Mouse (Mus musculus): Measurements from ENCODE around the gene Gm12169. TPM values are rescaled to one million over a fixed set of nuclear protein-coding genes. Genes with fewer than 3 reads are reported as not detected.
"Not testable (repeated sequence)": the region's sequence is repeated elsewhere in the genome, so short reads cannot be mapped to it uniquely, and the experiment has no call there.

Gm12169 gene
- total RNA-seq (2021), result not detected
- long read RNA-seq, experiment 1, result 0 reads
- long read RNA-seq, experiment 2, result 0 reads

- DNase-seq (ENCODE audit: low spot score in 2 of 2), result no peak
Measured at GRCm38 (mm10) chr11:46523912-46524311, at the start of gene Gm12169. TSS of gene Gm12169 (plus strand) at chr11:46524212.

- DNase-seq (ENCODE audit: low spot score in 2 of 2), result no peak
Measured at GRCm38 (mm10) chr11:46474220-46474619, 49.8 kb upstream of the Gm12169 start.

- no peak for DNase-seq (ENCODE audit: low spot score in 2 of 2)
Measured at GRCm38 (mm10) chr11:46479311-46479710, 44.7 kb upstream of the Gm12169 start.

- no peak for DNase-seq (ENCODE audit: low spot score in 2 of 2)
Measured at GRCm38 (mm10) chr11:46480517-46480916, 43.5 kb upstream of the Gm12169 start.

GRCm38 (mm10) chr11:46488231-46488630 lies 35.8 kb upstream of the Gm12169 start:
- no peak for DNase-seq (ENCODE audit: low spot score in 2 of 2)

- no peak for DNase-seq (ENCODE audit: low spot score in 2 of 2)
Measured at GRCm38 (mm10) chr11:46488650-46489049, 35.4 kb upstream of the Gm12169 start.

GRCm38 (mm10) chr11:46507146-46507545 lies 16.9 kb upstream of the Gm12169 start:
- DNase-seq (ENCODE audit: low spot score in 2 of 2), result no peak

GRCm38 (mm10) chr11:46509900-46510299 lies 14.1 kb upstream of the Gm12169 start:
- DNase-seq (ENCODE audit: low spot score in 2 of 2), result no peak

GRCm38 (mm10) chr11:46521341-46521740 lies 2.7 kb upstream of the Gm12169 start:
- not testable (repeated sequence) for DNase-seq (ENCODE audit: low spot score in 2 of 2)

- DNase-seq (ENCODE audit: low spot score in 2 of 2), result no peak
Measured at GRCm38 (mm10) chr11:46522719-46523118, 1.3 kb upstream of the Gm12169 start.

- no peak for DNase-seq (ENCODE audit: low spot score in 2 of 2)
Measured at GRCm38 (mm10) chr11:46530149-46530548, 6.1 kb downstream of the Gm12169 start.

GRCm38 (mm10) chr11:46536978-46537377 lies 13.0 kb downstream of the Gm12169 start:
- no peak for DNase-seq (ENCODE audit: low spot score in 2 of 2)

GRCm38 (mm10) chr11:46543530-46543929 lies 19.5 kb downstream of the Gm12169 start:
- no peak for DNase-seq (ENCODE audit: low spot score in 2 of 2)

- DNase-seq (ENCODE audit: low spot score in 2 of 2), result no peak
Measured at GRCm38 (mm10) chr11:46549721-46550120, 25.7 kb downstream of the Gm12169 start.

GRCm38 (mm10) chr11:46552741-46553140 lies 28.7 kb downstream of the Gm12169 start:
- DNase-seq (ENCODE audit: low spot score in 2 of 2), result no peak

- DNase-seq (ENCODE audit: low spot score in 2 of 2), result no peak
Measured at GRCm38 (mm10) chr11:46561096-46561495, 37.1 kb downstream of the Gm12169 start.

- no peak for DNase-seq (ENCODE audit: low spot score in 2 of 2)
Measured at GRCm38 (mm10) chr11:46564671-46565070, 40.7 kb downstream of the Gm12169 start.

GRCm38 (mm10) chr11:46565967-46566366 lies 42.0 kb downstream of the Gm12169 start:
- DNase-seq (ENCODE audit: low spot score in 2 of 2), result no peak

- no peak for DNase-seq (ENCODE audit: low spot score in 2 of 2)
Measured at GRCm38 (mm10) chr11:46569107-46569506, 45.1 kb downstream of the Gm12169 start.

- DNase-seq (ENCODE audit: low spot score in 2 of 2), result no peak
Measured at GRCm38 (mm10) chr11:46571327-46571726, 47.3 kb downstream of the Gm12169 start, which contains the start of gene BC053393. TSS of gene BC053393 (plus strand) at chr11:46571536.

- DNase-seq (ENCODE audit: low spot score in 2 of 2), result peak in 1 of 2 experiments; percentile 9
Measured at GRCm38 (mm10) chr11:46578771-46579281, 54.8 kb downstream of the Gm12169 start.

- DNase-seq (ENCODE audit: low spot score in 2 of 2), result no peak
Measured at GRCm38 (mm10) chr11:46580428-46580827, 56.4 kb downstream of the Gm12169 start.

- no peak for DNase-seq (ENCODE audit: low spot score in 2 of 2)
Measured at GRCm38 (mm10) chr11:46582741-46583140, 58.7 kb downstream of the Gm12169 start.

Measured in gastrocnemius, postnatal 4 days (tissue).